Mouse (Mus musculus): ENCODE results near the gene Dazap2. TPM values are rescaled to one million over a fixed set of nuclear protein-coding genes. Genes with fewer than 3 reads are reported as not detected.

Gene Dazap2
- total and polyA plus RNA-seq, 3 experiments = 56.0 to 213 (median 159) TPM

DNA sequence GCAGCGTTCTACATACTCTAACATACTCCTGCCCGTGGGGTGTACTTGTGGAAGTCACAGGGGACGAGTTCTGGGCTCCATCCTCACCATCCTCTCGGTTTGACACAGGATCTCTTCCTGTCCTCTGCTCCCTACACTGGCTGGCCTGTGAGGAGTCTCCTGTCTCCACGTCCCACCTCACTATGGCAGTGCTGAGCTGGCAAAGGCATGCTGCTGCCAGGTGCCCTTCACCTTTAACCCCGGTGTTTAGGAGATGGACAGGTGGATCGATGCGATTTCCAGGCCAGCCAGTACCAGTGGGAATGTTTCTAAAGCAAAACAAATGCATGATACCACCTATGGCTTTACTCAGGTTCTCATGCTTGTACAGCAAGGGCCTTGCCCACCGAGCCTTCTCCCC is 8.6 kb downstream of the Dazap2 start:
- no peak for TF ChIP-seq SIN3A (IDR thresholded peaks at IDR 0.05; ENCODE audit: low read length)
- no peaks in the 10 kb centered on the region; a peak in 1 of 4 replicates for H3K4me1 ChIP-seq (ENCODE audit: control insufficient read depth in 1 of 2, insufficient read depth in 2 of 2)
- H3K9me3 ChIP-seq (replicated peaks; ENCODE audit: low read length) = no peaks in the 10 kb centered on the region
- H3K36me3 ChIP-seq (replicated peaks in 1 of 2; ENCODE audit: control insufficient read depth in 1 of 2, insufficient read depth in 1 of 2, low read length in 1 of 2) = peaks cover 29 to 44% of the 10 kb centered on the region in 2 experiments
- no peak overlapping the region; the same call in 1 of the 2 replicates for H3K27ac ChIP-seq (ENCODE audit: insufficient read depth, low read depth)
- in situ Hi-C loops (cut with MboI; ENCODE audit: low pct_ligation_motif_present, low pct_unique_long_range_greater_than_20kb, low sequenced_read_pairs) = no loop called here
- dilution Hi-C loops (cut with MboI; ENCODE audit: extremely low pct_ligation_motif_present, extremely low pct_unique_long_range_greater_than_20kb, low sequenced_read_pairs) = no loop called here
- DNase-seq (ENCODE audit: extremely low read depth) = no peak
- H3K27me3 ChIP-seq (replicated peaks) = no peaks in the 10 kb centered on the region
- H3K4me3 ChIP-seq (replicated peaks in 1 of 3; ENCODE audit: low read depth in 2 of 3, low read length in 2 of 3, poor library complexity in 1 of 3) = no peak overlapping the region
- no peaks in the 10 kb centered on the region for H3K79me2 ChIP-seq (replicated peaks; ENCODE audit: control insufficient read depth, extremely low read depth, insufficient read depth, poor library complexity, severe bottlenecking)
- no peak overlapping the region for H3K4me2 ChIP-seq (ENCODE audit: insufficient read depth, low read depth, poor library complexity, severe bottlenecking)
- no peak overlapping the region for H3K9ac ChIP-seq (ENCODE audit: insufficient read depth, low read depth)

DNA sequence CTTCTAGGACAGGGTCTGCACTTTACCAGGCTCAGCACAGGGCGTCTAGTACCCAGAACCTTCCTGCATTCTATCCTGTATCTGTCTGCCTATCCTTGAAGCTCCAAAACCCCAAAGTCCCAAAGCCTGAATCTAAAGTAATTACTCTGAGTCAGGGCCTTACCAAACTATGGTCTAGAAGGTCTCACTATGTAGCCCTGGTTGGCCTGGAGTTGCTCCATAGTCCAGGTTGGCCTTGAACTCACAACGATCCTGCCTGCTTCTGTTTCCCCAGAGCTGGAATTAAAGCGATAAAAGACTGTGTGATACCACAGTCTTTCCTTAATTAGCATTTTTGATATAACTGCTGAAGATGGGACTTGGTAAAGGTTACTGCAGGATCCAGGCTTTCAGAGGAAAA is 9.3 kb downstream of the Dazap2 start:
- in situ Hi-C loops (cut with MboI; ENCODE audit: low pct_ligation_motif_present, low pct_unique_long_range_greater_than_20kb, low sequenced_read_pairs) = no loop called here
- TF ChIP-seq MXI1 (IDR thresholded peaks at IDR 0.05; ENCODE audit: low read depth, low read length) (no peak), HCFC1 (IDR thresholded peaks at IDR 0.05; ENCODE audit: low read depth, low read length) (no peak), UBTF (IDR thresholded peaks at IDR 0.05; ENCODE audit: low read depth, low read length) (no peak), JUND (conservative IDR thresholded peaks at IDR 0.05; ENCODE audit: low read depth, low read length) (no peak), ZNF384 (IDR thresholded peaks at IDR 0.05; ENCODE audit: low read depth, low read length) (no peak), ZKSCAN1 (IDR thresholded peaks at IDR 0.05; ENCODE audit: borderline replicate concordance, low read depth, low read length) (no peak), RCOR1 (conservative IDR thresholded peaks at IDR 0.05; ENCODE audit: low read depth, low read length) (no peak), NRF1 (IDR thresholded peaks at IDR 0.05; ENCODE audit: low read depth, low read length) (no peak), USF1 (IDR thresholded peaks at IDR 0.05; ENCODE audit: low read depth, low read length) (no peak), BHLHE40 (IDR thresholded peaks at IDR 0.05; ENCODE audit: low read depth, low read length) (no peak), SMC3 (IDR thresholded peaks at IDR 0.05; ENCODE audit: low read depth, low read length) (no peak), IRF4 (IDR thresholded peaks at IDR 0.05; ENCODE audit: low read depth, low read length) (no peak), JUN (IDR thresholded peaks at IDR 0.05; ENCODE audit: insufficient read depth, low read depth, low read length) (no peak), MYC (IDR thresholded peaks at IDR 0.05; ENCODE audit: low read depth, low read length) (no peak), USF2 (conservative IDR thresholded peaks at IDR 0.05; ENCODE audit: low read depth, low read length) (no peak)
- dilution Hi-C loops (cut with MboI; ENCODE audit: extremely low pct_ligation_motif_present, extremely low pct_unique_long_range_greater_than_20kb, low sequenced_read_pairs) = no loop called here

More for the DNA sequence above, 9.3 kb downstream of the Dazap2 start:
- no peak for DNase-seq (ENCODE audit: extremely low read depth)
- no peak overlapping the region for H3K27ac ChIP-seq (ENCODE audit: insufficient read depth, low read depth)
- no peak overlapping the region for H3K4me3 ChIP-seq (replicated peaks in 1 of 3; ENCODE audit: low read depth in 2 of 3, low read length in 2 of 3, poor library complexity in 1 of 3)
- H3K79me2 ChIP-seq (replicated peaks; ENCODE audit: control insufficient read depth, extremely low read depth, insufficient read depth, poor library complexity, severe bottlenecking) = no peaks in the 10 kb centered on the region
- H3K9me3 ChIP-seq (replicated peaks; ENCODE audit: low read length) = no peaks in the 10 kb centered on the region
- peaks cover 22 to 38% of the 10 kb centered on the region in 2 experiments for H3K36me3 ChIP-seq (replicated peaks in 1 of 2; ENCODE audit: control insufficient read depth in 1 of 2, insufficient read depth in 1 of 2, low read length in 1 of 2)
- no peak overlapping the region for H3K4me2 ChIP-seq (ENCODE audit: insufficient read depth, low read depth, poor library complexity, severe bottlenecking)
- H3K27me3 ChIP-seq (replicated peaks) = no peaks in the 10 kb centered on the region
- no peaks in the 10 kb centered on the region; a peak in 1 of 4 replicates for H3K4me1 ChIP-seq (ENCODE audit: control insufficient read depth in 1 of 2, insufficient read depth in 2 of 2)
- no peak overlapping the region for H3K9ac ChIP-seq (ENCODE audit: insufficient read depth, low read depth)
